8 mouse cellular contexts compared by ENCODE assay signal in the genomic region with DNA sequence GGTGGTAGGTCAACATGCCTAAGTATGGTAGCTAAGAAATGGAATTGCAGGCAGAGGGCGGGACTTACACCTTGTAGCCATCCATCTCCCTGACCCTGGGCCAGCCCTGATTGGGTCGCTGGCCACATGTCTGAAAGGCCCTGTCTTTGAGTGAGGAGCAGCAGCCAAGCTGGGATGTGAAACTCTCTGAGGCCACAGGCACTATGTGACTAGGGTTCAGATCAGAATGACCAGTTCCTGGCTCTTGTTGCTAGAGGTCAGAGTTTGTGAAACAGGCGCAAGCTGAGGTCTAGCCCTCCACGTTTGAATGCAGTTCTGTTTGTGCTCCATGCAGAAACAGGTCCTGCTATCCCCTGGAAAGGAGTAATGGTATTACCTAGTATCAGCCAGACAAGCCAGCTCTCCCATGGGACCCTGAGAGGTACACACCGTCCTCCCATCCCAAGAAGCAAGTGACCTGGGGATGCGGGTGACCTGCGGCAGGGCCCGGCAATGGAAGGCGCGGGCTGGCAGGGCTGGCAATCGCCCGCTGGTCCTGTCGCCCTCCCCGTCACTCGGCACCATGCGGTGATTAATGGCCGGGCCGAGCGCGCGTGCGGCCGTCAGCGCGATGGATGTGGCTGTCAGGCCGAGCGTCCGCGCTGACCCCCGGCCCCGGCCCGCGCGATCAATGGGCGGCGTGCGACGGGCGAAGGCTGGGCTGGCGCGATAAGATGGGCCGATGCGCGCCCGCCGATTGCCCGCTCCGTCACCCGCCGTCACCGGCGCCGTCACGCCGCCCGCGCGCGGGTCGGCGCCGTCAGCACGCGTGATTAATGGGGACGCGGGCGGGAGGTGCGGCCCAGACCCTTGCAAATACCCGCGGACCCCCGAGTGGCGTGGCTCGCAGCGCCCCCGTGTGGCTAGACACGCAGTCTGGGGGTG. TPM values are rescaled to one million over a fixed set of nuclear protein-coding genes. Genes with fewer than 3 reads are reported as not detected.
DNase-seq lines count a peak whose midpoint lies in the region; ATAC-seq and TF ChIP-seq lines count a peak whose summit lies in the region.

No protein-coding gene starts in this region.

- H3K4me1 ChIP-seq in cerebellum, adult 2 months (ENCODE audit: control insufficient read depth, insufficient read depth, low read length): peaks cover 9% of the 10 kb centered on the region; the same call in 1 of the 2 replicates
- no peaks in the 10 kb centered on the region; the same call in 1 of the 2 replicates for H3K4me1 ChIP-seq in forebrain, embryonic 14.5 days (ENCODE audit: control insufficient read depth, insufficient read depth, low read length)
- peaks cover 9% of the 10 kb centered on the region for H3K4me1 ChIP-seq in hindbrain, embryonic 15.5 days (replicated peaks)
- H3K4me1 ChIP-seq in limb, embryonic 12.5 days (replicated peaks): peaks cover 8% of the 10 kb centered on the region
- H3K4me1 ChIP-seq in midbrain, embryonic 12.5 days: peaks cover 7% of the 10 kb centered on the region

- peak overlapping the region; percentile 89 for H3K4me2 ChIP-seq in forebrain, embryonic 14.5 days (ENCODE audit: low read length)
- H3K4me2 ChIP-seq in hindbrain, embryonic 15.5 days: peak overlapping the region; percentile 91
- peak overlapping the region; percentile 98 for H3K4me2 ChIP-seq in limb, embryonic 12.5 days
- H3K4me2 ChIP-seq in midbrain, embryonic 12.5 days (replicated peaks): peak overlapping the region; percentile 94

- DNase-seq in gastrocnemius, postnatal 10 days: peak; percentile 67
- no peak for DNase-seq in gastrocnemius, adult 8-10 months (ENCODE audit: low spot score in 2 of 2)
- DNase-seq in cerebellum, adult 2 months: peak; percentile 75 to 83
- DNase-seq in forebrain, embryonic 14.5 days (ENCODE audit: low spot score): peak; percentile 78
- DNase-seq in spleen, postnatal 14 days (ENCODE audit: low spot score in 2 of 2): peak; percentile 33 to 57

- H3K9ac ChIP-seq in forebrain, embryonic 14.5 days (ENCODE audit: low read length): peak overlapping the region; percentile 77
- H3K9ac ChIP-seq in hindbrain, embryonic 15.5 days: peak overlapping the region; percentile 70
- H3K9ac ChIP-seq in limb, embryonic 12.5 days (replicated peaks): peak overlapping the region; percentile 74
- H3K9ac ChIP-seq in midbrain, embryonic 12.5 days (replicated peaks): peak overlapping the region; percentile 70

- peak overlapping the region; percentile 25; the same call in 1 of the 2 replicates for H3K27ac ChIP-seq in cerebellum, adult 2 months (ENCODE audit: insufficient read depth, low read length)
- no peak overlapping the region for H3K27ac ChIP-seq in forebrain, embryonic 14.5 days (ENCODE audit: low read depth, low read length)
- peak overlapping the region; percentile 77 for H3K27ac ChIP-seq in hindbrain, embryonic 15.5 days (replicated peaks)
- H3K27ac ChIP-seq in limb, embryonic 12.5 days: no peak overlapping the region
- 0 out of 2 replicates have a peak overlapping the region, but pooled peaks have one; percentile 11 for H3K27ac ChIP-seq in midbrain, embryonic 12.5 days (replicated peaks)

- peak; percentile 83 for TF ChIP-seq CTCF in cerebellum, adult 2 months (IDR thresholded peaks at IDR 0.05; ENCODE audit: borderline replicate concordance, insufficient read depth, low read depth, low read length)

- H3K36me3 ChIP-seq in forebrain, embryonic 14.5 days (ENCODE audit: control insufficient read depth, insufficient read depth, low read length): peaks cover 53% of the 10 kb centered on the region
- H3K36me3 ChIP-seq in hindbrain, embryonic 15.5 days: peaks cover 42% of the 10 kb centered on the region
- peaks cover 59% of the 10 kb centered on the region for H3K36me3 ChIP-seq in limb, embryonic 12.5 days
- peaks cover 54% of the 10 kb centered on the region for H3K36me3 ChIP-seq in midbrain, embryonic 12.5 days

- H3K9me3 ChIP-seq in forebrain, embryonic 14.5 days (replicated peaks; ENCODE audit: control insufficient read depth, low read length): no peaks in the 10 kb centered on the region
- H3K9me3 ChIP-seq in hindbrain, embryonic 15.5 days: no peaks in the 10 kb centered on the region
- H3K9me3 ChIP-seq in limb, embryonic 12.5 days: no peaks in the 10 kb centered on the region
- H3K9me3 ChIP-seq in midbrain, embryonic 12.5 days: no peaks in the 10 kb centered on the region

- no peak for TF ChIP-seq POLR2A in cerebellum, adult 2 months (IDR thresholded peaks at IDR 0.05; ENCODE audit: borderline replicate concordance, insufficient read depth, low read length)

- WGBS in cerebellum, adult 2 months: 5% methylated on average over 76 of the region's 76 CpGs
- 3% methylated on average over 76 of the region's 76 CpGs for WGBS in forebrain, embryonic 14.5 days
- WGBS in hindbrain, embryonic 15.5 days: 2% methylated on average over 76 of the region's 76 CpGs
- 2% methylated on average over 76 of the region's 76 CpGs for WGBS in limb, embryonic 12.5 days
- 2% methylated on average over 76 of the region's 76 CpGs for WGBS in midbrain, embryonic 12.5 days

- peak overlapping the region; percentile 64 for H3K4me3 ChIP-seq in cerebellum, adult 2 months (replicated peaks; ENCODE audit: insufficient read depth, low read depth, low read length)
- H3K4me3 ChIP-seq in forebrain, embryonic 14.5 days (ENCODE audit: low read depth, low read length): peak overlapping the region; percentile 49
- H3K4me3 ChIP-seq in hindbrain, embryonic 15.5 days: peak overlapping the region; percentile 44
- H3K4me3 ChIP-seq in limb, embryonic 12.5 days (replicated peaks): peak overlapping the region; percentile 59
- peak overlapping the region; percentile 57 for H3K4me3 ChIP-seq in midbrain, embryonic 12.5 days

- H3K27me3 ChIP-seq in cerebellum, adult 2 months (ENCODE audit: control insufficient read depth, insufficient read depth, low read length): no peaks in the 10 kb centered on the region
- no peaks in the 10 kb centered on the region for H3K27me3 ChIP-seq in forebrain, embryonic 14.5 days (replicated peaks; ENCODE audit: control insufficient read depth, insufficient read depth, low read length)
- H3K27me3 ChIP-seq in hindbrain, embryonic 15.5 days: no peaks in the 10 kb centered on the region
- H3K27me3 ChIP-seq in limb, embryonic 12.5 days: peaks cover 8% of the 10 kb centered on the region; the same call in 1 of the 2 replicates
- H3K27me3 ChIP-seq in midbrain, embryonic 12.5 days: peaks cover 10% of the 10 kb centered on the region; the same call in 1 of the 2 replicates

- peak; percentile 90 for ATAC-seq in forebrain, embryonic 14.5 days
- ATAC-seq in hindbrain, embryonic 15.5 days (ENCODE audit: low FRiP score, low read depth): peak; percentile 89
- ATAC-seq in limb, embryonic 12.5 days (ENCODE audit: insufficient number of reproducible peaks, insufficient read depth, low FRiP score, low TSS enrichment, low read depth): peak; percentile 63
- peak; percentile 83 for ATAC-seq in midbrain, embryonic 12.5 days (ENCODE audit: low FRiP score, low read depth)

RNA-seq across cellular contexts. Expression of gene Sec61a1, which starts 19.0 kb away (rescaled TPM):
- total RNA-seq in gastrocnemius, postnatal 10 days (2021): 10 to 100 TPM; 57.6 to 78.0 TPM
- total RNA-seq in gastrocnemius, adult 8-10 months (2022): 10 to 100 TPM; 11.0 to 17.2 (median 14.6) TPM
- 86.8 and 93.3 TPM in 2 replicates for polyA plus RNA-seq in cerebellum, adult 2 months (2012; rRNA removed)
- 131 and 146 TPM in 2 replicates for polyA plus RNA-seq in forebrain, embryonic 14.5 days (2014; fragmentation: Nextera tagmentation; extraction: Ambion mirVana)
- 154 and 160 TPM in 2 replicates for polyA plus RNA-seq in hindbrain, embryonic 15.5 days (2015; fragmentation: Nextera tagmentation; extraction: Ambion mirVana)
- 219 and 223 TPM in 2 replicates for polyA plus RNA-seq in limb, embryonic 12.5 days (2016; fragmentation: Nextera tagmentation; extraction: Ambion mirVana)
- 195 and 202 TPM in 2 replicates for polyA plus RNA-seq in midbrain, embryonic 12.5 days (2016; fragmentation: Nextera tagmentation; extraction: Ambion mirVana)

RNA-seq across cellular contexts. Expression of gene Ruvbl1, which starts 34.5 kb away (rescaled TPM):
- 10 to 100 TPM; 29.3 to 29.6 TPM for total RNA-seq in gastrocnemius, postnatal 10 days (2021)
- total RNA-seq in gastrocnemius, adult 8-10 months (2022): 10 to 100 TPM; 18.6 to 22.6 (median 21.2) TPM
- polyA plus RNA-seq in cerebellum, adult 2 months (2012; rRNA removed): 49.2 and 49.9 TPM in 2 replicates
- polyA plus RNA-seq in forebrain, embryonic 14.5 days (2014; fragmentation: Nextera tagmentation; extraction: Ambion mirVana): 145 and 146 TPM in 2 replicates
- 94.9 and 98.7 TPM in 2 replicates for polyA plus RNA-seq in hindbrain, embryonic 15.5 days (2015; fragmentation: Nextera tagmentation; extraction: Ambion mirVana)
- polyA plus RNA-seq in limb, embryonic 12.5 days (2016; fragmentation: Nextera tagmentation; extraction: Ambion mirVana): 160 and 161 TPM in 2 replicates
- 126 and 129 TPM in 2 replicates for polyA plus RNA-seq in midbrain, embryonic 12.5 days (2016; fragmentation: Nextera tagmentation; extraction: Ambion mirVana)

RNA-seq across cellular contexts. Expression of gene Eefsec, which starts 53.4 kb away (rescaled TPM):
- total RNA-seq in gastrocnemius, postnatal 10 days (2021): 10 to 100 TPM in 1 of 2 experiments, 1 to 10 TPM in 1; 9.3 to 10.9 TPM
- total RNA-seq in gastrocnemius, adult 8-10 months (2022): 1 to 10 TPM; 7.3 to 9.4 (median 8.7) TPM
- polyA plus RNA-seq in cerebellum, adult 2 months (2012; rRNA removed): 17.0 and 17.3 TPM in 2 replicates
- polyA plus RNA-seq in forebrain, embryonic 14.5 days (2014; fragmentation: Nextera tagmentation; extraction: Ambion mirVana): 30.5 and 33.1 TPM in 2 replicates
- 26.6 and 30.2 TPM in 2 replicates for polyA plus RNA-seq in hindbrain, embryonic 15.5 days (2015; fragmentation: Nextera tagmentation; extraction: Ambion mirVana)
- polyA plus RNA-seq in limb, embryonic 12.5 days (2016; fragmentation: Nextera tagmentation; extraction: Ambion mirVana): 36.5 and 37.3 TPM in 2 replicates
- polyA plus RNA-seq in midbrain, embryonic 12.5 days (2016; fragmentation: Nextera tagmentation; extraction: Ambion mirVana): 27.9 and 29.9 TPM in 2 replicates

Comparison
In these comparisons a context has a peak if more than half of its experiments do, and no peak if none do; other contexts are left out.
1. DNase-seq: peak in gastrocnemius, postnatal 10 days (single experiment), cerebellum, adult 2 months (2 of 2), forebrain, embryonic 14.5 days (single experiment) and spleen, postnatal 14 days (2 of 2); none in gastrocnemius, adult 8-10 months (0 of 2).
2. H3K27ac ChIP-seq: peak in cerebellum, adult 2 months (single experiment), hindbrain, embryonic 15.5 days (single experiment) and midbrain, embryonic 12.5 days (single experiment); none in forebrain, embryonic 14.5 days (single experiment) and limb, embryonic 12.5 days (single experiment).
3. Peak in every context shown above with its lines, with median percentiles within 50 percentile points of each other: H3K4me3 ChIP-seq, ATAC-seq, H3K4me2 ChIP-seq and H3K9ac ChIP-seq.